Mouse (Mus musculus) brain, embryonic 14.5 days (tissue): ENCODE data around the gene Adora2b.

ENCODE experiments used
- CTCF ChIP-seq: fragments of 200-500 bp; IDR thresholded peaks from 2 replicates; pipeline ENCODE4 v1.5.1; 2012; ENCODE audit warnings: inconsistent platforms, mild to moderate bottlenecking, moderate library complexity, borderline replicate concordance; ENCODE audit not compliant: insufficient read depth, insufficient read length; ENCODE audit errors: extremely low read depth
- POLR2A ChIP-seq: fragments of 200-500 bp; IDR thresholded peaks from 2 replicates; pipeline ENCODE4 v1.6.1; 2012; ENCODE audit warnings: mild to moderate bottlenecking, inconsistent platforms, borderline replicate concordance; ENCODE audit not compliant: poor library complexity, insufficient read depth, insufficient read length, severe bottlenecking; ENCODE audit errors: extremely low read depth

DNA sequence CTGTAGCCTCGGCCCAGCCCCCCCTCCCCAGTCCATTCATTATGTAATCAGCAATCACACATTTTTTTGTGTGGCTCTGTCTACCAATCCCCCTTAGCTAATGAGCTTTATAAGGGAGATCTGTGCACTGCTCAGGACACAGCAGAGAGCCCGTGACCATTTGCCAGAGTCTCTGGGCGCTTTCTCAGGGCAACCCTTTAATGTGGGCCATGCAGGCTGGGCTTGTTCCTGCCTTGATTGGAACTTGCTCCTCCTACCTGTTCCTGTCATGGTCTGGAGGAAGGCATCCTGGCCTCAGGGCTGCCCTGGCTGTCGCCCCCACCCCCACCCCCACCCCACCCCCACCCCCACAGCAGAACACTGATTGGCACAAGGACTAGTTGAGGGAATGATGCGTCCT is 10.4 kb downstream of the Adora2b start:
- TF ChIP-seq POLR2A: no peak
- TF ChIP-seq CTCF: no peak
